Mouse (Mus musculus): ENCODE results near the gene Fthl17f.
A peak's percentile ranks its signal among the peaks of the same experiment; 100 is the strongest.
"Not testable (repeated sequence)": the region's sequence is repeated elsewhere in the genome, so short reads cannot be mapped to it uniquely, and the experiment has no call there.

Fthl17f gene

GRCm38 (mm10) chrX:9062715-9063114 lies at the start of gene Fthl17f:
TSS of gene Fthl17f (plus strand) at chrX:9063015.
- DNase-seq (ENCODE audit: low spot score in 2 of 2), result not testable (repeated sequence)

- DNase-seq (ENCODE audit: low spot score in 2 of 2), result peak in 1 of 2 experiments; percentile 16
These were observed 46.7 kb upstream of the Fthl17f start for GRCm38 (mm10) chrX:9016079-9016478.

GRCm38 (mm10) chrX:9019481-9019880 lies 43.3 kb upstream of the Fthl17f start:
- no peak for DNase-seq (ENCODE audit: low spot score in 2 of 2)

- DNase-seq (ENCODE audit: low spot score in 2 of 2), result not testable (repeated sequence)
These were observed 29.6 kb upstream of the Fthl17f start, which contains the start of gene Fthl17e for GRCm38 (mm10) chrX:9033193-9033592. TSS of gene Fthl17e (plus strand) at chrX:9033493.

DNA sequence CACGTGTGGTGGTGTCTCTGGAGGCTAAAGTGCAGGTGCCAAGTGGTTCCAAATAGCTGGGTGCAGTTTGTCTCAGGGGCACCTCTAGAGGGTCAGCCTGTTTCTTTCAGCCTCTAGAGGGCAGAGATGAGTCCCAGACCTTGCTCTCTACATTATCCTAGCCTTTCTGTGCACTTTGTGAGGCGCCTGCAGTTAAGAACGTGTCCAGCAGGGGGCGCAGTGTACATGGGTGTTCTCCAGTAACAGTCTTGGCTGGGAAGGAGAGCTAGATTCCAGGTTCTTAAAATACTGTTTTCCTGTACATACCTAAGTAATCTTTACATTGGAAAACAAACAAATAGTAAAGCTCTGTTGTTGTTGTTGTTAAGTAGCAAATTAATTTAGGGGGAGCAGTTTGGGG lies 21.2 kb upstream of the Fthl17f start:
- peak in 1 of 2 experiments; percentile 22 for DNase-seq (ENCODE audit: low spot score in 2 of 2)

DNA sequence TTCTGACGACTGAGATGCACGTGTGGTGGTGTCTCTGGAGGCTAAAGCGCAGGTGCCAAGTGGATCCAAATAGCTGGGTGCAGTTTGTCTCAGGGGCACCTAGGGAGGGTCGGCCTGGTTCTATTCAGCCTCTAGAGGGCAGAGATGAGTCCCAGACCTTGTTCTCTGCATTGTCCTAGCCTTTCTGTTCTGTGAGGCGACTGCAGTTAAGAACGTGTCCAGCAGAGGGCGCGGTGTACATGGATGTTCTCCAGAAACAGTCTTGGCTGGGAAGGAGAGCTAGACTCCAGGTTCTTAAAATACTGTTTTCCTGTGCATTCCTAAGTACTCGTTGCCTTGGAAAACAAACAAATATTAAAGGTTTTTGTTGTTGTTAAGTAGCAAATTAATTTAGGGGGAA lies 1.9 kb upstream of the Fthl17f start:
- DNase-seq (ENCODE audit: low spot score in 2 of 2), result peak; percentile 71 to 92

GRCm38 (mm10) chrX:9062101-9062500 lies 714 bp upstream of the Fthl17f start:
- no peak for DNase-seq (ENCODE audit: low spot score in 2 of 2)

- peak; percentile 71 to 85 for DNase-seq (ENCODE audit: low spot score in 2 of 2)
These were observed 14.9 kb downstream of the Fthl17f start for GRCm38 (mm10) chrX:9077699-9078098.

- not testable (repeated sequence) for DNase-seq (ENCODE audit: low spot score in 2 of 2)
These were observed 32.3 kb downstream of the Fthl17f start for GRCm38 (mm10) chrX:9095066-9095465.

DNA sequence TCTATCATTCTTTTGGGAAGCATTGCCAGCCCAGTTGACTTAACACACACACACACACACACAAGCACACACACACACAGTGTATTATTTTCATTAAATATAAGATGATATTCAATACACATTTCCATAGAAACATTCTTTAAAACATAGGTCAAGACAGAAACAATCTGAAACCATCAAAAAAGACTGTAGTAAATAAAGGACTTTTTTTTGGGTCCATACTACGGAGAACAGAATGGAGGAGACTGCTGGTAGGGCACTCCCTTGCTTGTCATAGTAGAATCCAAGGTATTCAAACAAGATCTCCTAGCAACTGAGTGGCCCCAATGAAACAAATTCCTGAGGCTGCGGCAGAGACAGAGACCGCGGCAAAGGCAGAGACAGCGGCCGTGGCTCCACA lies 41.4 kb downstream of the Fthl17f start, which contains the start of gene 4930402K13Rik:
TSS of gene 4930402K13Rik (plus strand) at position 301 of the 400 bp plus-strand sequence.
- no peak for DNase-seq (ENCODE audit: low spot score in 2 of 2)

GRCm38 (mm10) chrX:9110381-9110780 lies 47.6 kb downstream of the Fthl17f start:
- no peak for DNase-seq (ENCODE audit: low spot score in 2 of 2)
